Mouse (Mus musculus) lung, embryonic 14.5 days (tissue): ENCODE results near the gene Cemip2. TPM values are rescaled to one million over a fixed set of nuclear protein-coding genes. Genes with fewer than 3 reads are reported as not detected.
A peak's percentile ranks its signal among the peaks of the same experiment; 100 is the strongest.

ENCODE experiments used
- ATAC-seq: fragments of 200-750 bp; cut with Nextera tagmentation; 2 replicates; pipeline ENCODE4 v1.8.0; 2017; ENCODE audit warnings: mild to moderate bottlenecking, moderate TSS enrichment, moderate library complexity; ENCODE audit not compliant: insufficient read depth
- DNase-seq: peaks from one replicate; pipeline ENCODE4 v3.0.0-alpha.2; 2015
- H3K27ac ChIP-seq: fragments of 300-500 bp; sonication (generic); 2 replicates; pipeline ENCODE4 v1.5.1; 2014; ENCODE audit warnings: low read depth, mild to moderate bottlenecking, moderate library complexity
- H3K27me3 ChIP-seq: fragments of 300-500 bp; sonication (generic); 2 replicates; pipeline ENCODE4 v1.6.1; 2014; ENCODE audit warnings: low read length, control low read depth; ENCODE audit not compliant: insufficient read depth
- H3K36me3 ChIP-seq: fragments of 300-500 bp; sonication (generic); 2 replicates; pipeline ENCODE4 v1.6.1; 2014; ENCODE audit warnings: control low read depth; ENCODE audit not compliant: insufficient read depth
- H3K4me1 ChIP-seq: fragments of 300-500 bp; sonication (generic); 2 replicates; pipeline ENCODE4 v1.6.1; 2014; ENCODE audit warnings: antibody characterized with exemption, control low read depth; ENCODE audit not compliant: insufficient read depth
- H3K4me2 ChIP-seq: fragments of 300-500 bp; sonication (generic); 2 replicates; pipeline ENCODE4 v1.6.1; 2014; ENCODE audit warnings: mild to moderate bottlenecking
- H3K4me3 ChIP-seq: fragments of 300-500 bp; sonication (generic); 2 replicates; pipeline ENCODE4 v1.5.1; 2014; ENCODE audit warnings: low read depth, low read length
- H3K9ac ChIP-seq: fragments of 300-500 bp; sonication (generic); 2 replicates; pipeline ENCODE4 v1.6.1; 2014
- H3K9me3 ChIP-seq: fragments of 300-500 bp; sonication (generic); 2 replicates; pipeline ENCODE4 v1.6.1; 2016; ENCODE audit warnings: low read depth, low read length, control low read depth
- CTCF ChIP-seq: IDR thresholded peaks from 2 replicates; pipeline ENCODE4 v1.5.1; 2016; ENCODE audit warnings: antibody characterized with exemption, low read depth
- WGBS: fragments of 180-500 bp; shearing (Covaris S2); extraction: QIAGEN DNeasy Blood & Tissue Kit; methylation state at CpG from one replicate; pipeline ENCODE4 v1.1.7; 2014; 5-methylcytosine and 5-hydroxymethylcytosine counted together
- polyA plus RNA-seq: library from polyadenylated mRNA; unstranded; fragments of >200 nt; fragmentation: Nextera tagmentation; extraction: Ambion mirVana; gene quantifications from 2 replicates; pipeline ENCODE4 v1.2.1, GENCODE M21; 2014

The Cemip2 gene
- polyA plus RNA-seq, 1 experiment from 2014 or later = 32.3 TPM

- no peak for TF ChIP-seq CTCF
- Histone ChIP-seq H3K9ac (no peak overlapping the region), H3K9me3 (no peaks in the 10 kb centered on the region), H3K4me3 (no peak overlapping the region), H3K4me2 (no peak overlapping the region), H3K36me3 (peaks cover 49% of the 10 kb centered on the region), H3K27me3 (no peaks in the 10 kb centered on the region), H3K27ac (no peak overlapping the region), H3K4me1 (no peaks in the 10 kb centered on the region)
- WGBS = 84% methylated on average over 14 of the region's 14 CpGs
- ATAC-seq = no peak
- no peak for DNase-seq
Measured at GRCm38 (mm10) chr19:21818021-21818725, 40.0 kb downstream of the Cemip2 start.

DNA sequence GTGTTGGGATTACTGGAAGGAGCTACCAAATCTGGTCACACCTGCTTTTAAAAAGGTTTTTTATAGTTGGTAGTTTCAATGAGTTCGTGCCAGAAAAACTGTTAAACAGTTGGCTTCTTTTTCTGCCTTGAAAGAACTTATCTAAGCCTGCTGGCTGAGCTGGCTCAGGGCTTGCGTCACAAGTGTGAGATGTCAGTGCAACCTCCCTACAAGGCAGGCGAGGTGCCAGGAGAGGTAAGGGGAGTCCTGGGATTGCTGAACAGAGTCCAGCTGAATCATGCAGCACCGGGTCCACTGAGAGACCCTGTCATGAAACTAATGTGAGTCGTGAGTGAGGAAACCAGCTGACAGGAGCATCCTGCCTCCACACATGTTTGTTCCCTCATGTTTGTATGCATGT, 41.4 kb downstream of the Cemip2 start:
- ATAC-seq (no peak), DNase-seq (no peak)
- 55% methylated on average over 5 of the region's 5 CpGs for WGBS
- Histone ChIP-seq H3K4me2 (no peak overlapping the region), H3K36me3 (peaks cover 52% of the 10 kb centered on the region), H3K27me3 (no peaks in the 10 kb centered on the region), H3K4me1 (no peaks in the 10 kb centered on the region), H3K4me3 (no peak overlapping the region), H3K9ac (no peak overlapping the region), H3K9me3 (no peaks in the 10 kb centered on the region), H3K27ac (peak overlapping the region; percentile 20; the same call in 1 of the 2 replicates)
- TF ChIP-seq CTCF = no peak

DNA sequence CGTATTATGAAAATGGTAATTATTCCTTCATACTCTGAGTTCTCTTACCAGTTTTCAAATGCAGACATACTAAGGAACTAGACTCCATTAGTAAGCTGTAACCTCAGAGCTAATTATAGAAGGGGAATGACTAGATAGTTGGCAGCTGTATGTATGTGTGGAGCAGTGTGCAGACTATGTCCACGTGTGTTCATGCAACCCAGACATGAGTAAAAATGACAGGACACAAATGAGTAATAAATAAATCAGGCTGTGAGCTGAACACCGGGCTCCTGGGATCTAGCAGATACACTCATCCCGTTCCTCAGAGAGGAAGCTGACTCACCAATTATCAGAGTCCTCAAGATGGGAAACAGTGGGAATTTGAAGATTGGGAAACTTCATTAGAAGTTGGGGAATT, 42.0 kb downstream of the Cemip2 start:
- no peaks in the 10 kb centered on the region for H3K27me3 ChIP-seq
- H3K36me3 ChIP-seq = peaks cover 51% of the 10 kb centered on the region
- WGBS = 63% methylated on average over 4 of the region's 4 CpGs
- ATAC-seq = no peak
- H3K4me2 ChIP-seq = no peak overlapping the region
- DNase-seq = no peak
- H3K9me3 ChIP-seq = no peaks in the 10 kb centered on the region
- H3K9ac ChIP-seq = no peak overlapping the region
- peak overlapping the region; percentile 20; the same call in 1 of the 2 replicates for H3K27ac ChIP-seq
- H3K4me3 ChIP-seq = no peak overlapping the region
- H3K4me1 ChIP-seq = no peaks in the 10 kb centered on the region
- TF ChIP-seq CTCF = no peak

DNA sequence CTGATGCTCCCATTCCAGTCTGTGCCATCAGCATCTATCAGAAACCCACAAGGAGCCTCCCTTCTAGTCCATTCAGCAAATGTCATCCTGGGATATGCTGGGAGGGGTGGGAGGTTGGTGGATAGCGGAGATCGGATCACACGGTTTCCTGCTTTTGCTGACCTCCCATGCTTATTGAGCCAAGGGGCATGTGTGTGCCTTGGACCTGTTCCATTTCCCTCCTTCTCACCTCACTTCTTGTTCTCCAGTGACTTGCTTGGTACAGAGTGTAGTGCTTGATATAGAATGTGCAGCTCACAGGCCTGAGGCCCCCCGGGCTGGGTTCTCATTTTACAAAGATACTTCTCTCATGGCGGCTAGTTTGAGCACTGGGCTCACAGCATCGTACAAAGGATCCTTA, 43.7 kb downstream of the Cemip2 start:
- Histone ChIP-seq H3K27ac (no peak overlapping the region), H3K9me3 (no peaks in the 10 kb centered on the region), H3K4me1 (no peaks in the 10 kb centered on the region), H3K36me3 (peaks cover 45% of the 10 kb centered on the region), H3K4me3 (no peak overlapping the region), H3K4me2 (no peak overlapping the region), H3K27me3 (no peaks in the 10 kb centered on the region), H3K9ac (no peak overlapping the region)
- DNase-seq (no peak), ATAC-seq (no peak)
- 77% methylated on average over 6 of the region's 6 CpGs for WGBS
- TF ChIP-seq CTCF = no peak

DNA sequence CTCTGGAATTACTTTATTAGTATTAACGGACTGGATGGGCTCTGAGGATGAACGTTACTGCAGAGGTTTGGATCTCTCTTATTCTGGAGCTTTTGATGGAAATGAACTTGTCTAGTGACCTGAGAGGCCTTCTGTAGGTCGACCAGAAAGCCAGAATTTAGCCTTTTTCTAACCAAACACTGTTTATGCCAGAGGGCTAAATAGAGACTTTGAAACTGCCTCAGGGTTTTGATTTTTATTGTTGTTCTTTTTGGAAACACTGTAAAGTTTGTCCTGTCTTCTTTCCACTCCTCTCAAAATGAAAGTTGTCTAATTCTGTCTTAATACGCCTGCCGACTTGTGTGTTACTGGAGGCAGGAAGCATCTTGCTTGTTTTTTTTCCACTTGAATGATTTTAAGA, 46.0 kb downstream of the Cemip2 start:
- Histone ChIP-seq H3K4me3 (no peak overlapping the region), H3K9me3 (no peaks in the 10 kb centered on the region), H3K9ac (no peak overlapping the region), H3K36me3 (peaks cover 42% of the 10 kb centered on the region), H3K27ac (no peak overlapping the region), H3K4me1 (no peaks in the 10 kb centered on the region), H3K4me2 (no peak overlapping the region), H3K27me3 (no peaks in the 10 kb centered on the region)
- no peak for TF ChIP-seq CTCF
- no peak for ATAC-seq
- 83% methylated on average over 5 of the region's 5 CpGs for WGBS
- no peak for DNase-seq

DNA sequence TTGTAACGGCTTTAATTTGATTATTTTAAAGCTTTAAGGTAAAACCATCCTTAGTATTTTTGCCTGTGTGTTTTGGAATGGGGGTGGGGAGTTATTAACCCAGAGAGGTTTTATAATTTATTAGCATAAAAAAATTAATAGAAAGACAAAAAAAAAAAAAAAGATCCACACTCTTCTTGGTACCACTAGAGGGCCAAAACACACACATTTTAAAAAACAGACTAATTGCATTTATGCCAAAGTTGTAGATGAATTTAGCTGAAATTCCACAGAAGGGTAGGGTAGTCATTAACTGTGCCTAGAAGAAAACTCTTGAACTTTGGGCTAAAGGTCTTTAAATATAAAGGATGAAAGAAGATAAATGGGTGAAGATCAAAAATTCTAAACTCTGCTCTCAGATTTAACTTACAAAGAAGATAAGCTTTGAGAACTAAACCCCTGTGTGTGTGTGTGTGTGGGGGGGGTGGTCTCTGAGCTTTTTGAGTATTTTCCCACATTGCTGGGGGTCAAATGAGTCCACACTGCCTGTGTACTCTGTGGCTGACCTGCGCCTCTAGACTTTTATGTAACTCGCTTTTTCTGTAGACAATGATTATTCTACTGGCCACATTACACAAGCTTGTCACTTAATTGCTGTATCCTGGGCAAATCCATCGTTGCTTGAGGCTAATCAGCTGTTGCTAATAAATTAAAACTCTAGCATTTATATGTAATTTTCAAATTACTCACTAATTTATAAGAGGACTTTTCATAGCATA, 47.2 kb downstream of the Cemip2 start:
- H3K9ac ChIP-seq = no peak overlapping the region
- H3K4me2 ChIP-seq = no peak overlapping the region
- WGBS = 79% methylated on average over 4 of the region's 4 CpGs
- H3K27ac ChIP-seq = no peak overlapping the region
- DNase-seq (no peak), ATAC-seq (no peak)
- peaks cover 39% of the 10 kb centered on the region for H3K36me3 ChIP-seq
- H3K4me1 ChIP-seq = no peaks in the 10 kb centered on the region
- H3K9me3 ChIP-seq = no peaks in the 10 kb centered on the region
- H3K27me3 ChIP-seq = no peaks in the 10 kb centered on the region
- peak; percentile 21 for TF ChIP-seq CTCF
- no peak overlapping the region for H3K4me3 ChIP-seq

DNA sequence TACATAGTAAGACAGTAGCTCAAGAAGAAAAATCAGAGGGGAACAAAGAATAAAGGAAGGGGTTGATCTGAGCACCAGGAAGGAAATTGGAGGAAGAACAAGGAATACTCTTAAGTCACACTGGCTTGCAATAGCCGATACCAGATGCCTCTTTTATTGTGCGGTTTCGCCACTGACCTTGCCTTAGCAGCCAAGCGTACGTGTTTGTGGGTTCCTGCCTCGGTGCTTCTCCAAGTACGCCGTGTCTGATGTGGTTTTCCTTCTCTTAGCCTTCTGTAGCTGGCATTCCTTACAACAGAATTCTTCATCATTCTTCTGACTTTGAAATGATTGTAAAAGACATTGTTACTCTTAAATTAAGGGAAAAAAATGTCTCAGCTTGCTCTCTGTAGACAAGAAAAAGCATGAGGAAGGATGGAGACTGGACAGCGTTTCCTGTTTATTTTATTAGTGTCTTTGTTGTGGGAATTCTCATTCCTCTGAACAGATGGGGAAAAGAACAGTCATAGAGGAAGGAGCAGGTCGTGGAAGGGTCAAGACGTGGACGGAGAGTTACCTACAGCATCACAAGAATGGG, 55.4 kb downstream of the Cemip2 start:
- 0 out of 2 replicates have a peak, but pooled peaks have one; percentile 33 for ATAC-seq
- H3K36me3 ChIP-seq = peaks cover 61% of the 10 kb centered on the region
- peak; percentile 37 for DNase-seq
- TF ChIP-seq CTCF = no peak
- H3K4me1 ChIP-seq = peaks cover 4% of the 10 kb centered on the region; the same call in 1 of the 2 replicates
- 51% methylated on average over 12 of the region's 12 CpGs for WGBS
- H3K4me2 ChIP-seq = no peak overlapping the region
- no peak overlapping the region for H3K9ac ChIP-seq
- H3K9me3 ChIP-seq = no peaks in the 10 kb centered on the region
- peak overlapping the region; percentile 19; the same call in 1 of the 2 replicates for H3K27ac ChIP-seq
- H3K4me3 ChIP-seq = no peak overlapping the region
- H3K27me3 ChIP-seq = no peaks in the 10 kb centered on the region
